Mouse (Mus musculus) bone marrow macrophage, adult 2 months (primary cell): ENCODE results near the gene Depdc7.

Experiments used
- CTCF ChIP-seq: IDR thresholded peaks from 2 replicates; pipeline ENCODE4 v1.5.1; 2012; ENCODE audit warnings: low read depth, mild to moderate bottlenecking, low read length, moderate library complexity
- POLR2A ChIP-seq: IDR thresholded peaks from 2 replicates; pipeline ENCODE4 v1.6.1; 2012; ENCODE audit warnings: mild to moderate bottlenecking, low read depth, low read length, borderline replicate concordance

- no peak for TF ChIP-seq CTCF
- no peak for TF ChIP-seq POLR2A
Measured at GRCm38 (mm10) chr2:104739691-104740090, 3.0 kb downstream of the Depdc7 start.
